Mouse (Mus musculus) embryonic facial prominence, embryonic 11.5 days (tissue): Measurements from ENCODE around the gene Traip. TPM values are rescaled to one million over a fixed set of nuclear protein-coding genes. Genes with fewer than 3 reads are reported as not detected.

Experiments
- ATAC-seq: fragments of 200-750 bp; cut with Nextera tagmentation; replicated peaks from 2 replicates; pipeline ENCODE4 v1.8.0; 2017; ENCODE audit warnings: low read depth; ENCODE audit not compliant: insufficient number of reproducible peaks, low FRiP score, low TSS enrichment
- DNase-seq: peaks from one replicate; pipeline ENCODE4 v3.0.0-alpha.2; 2015; ENCODE audit warnings: low spot score
- H3K27ac ChIP-seq: fragments of 300-500 bp; sonication (generic); replicated peaks from 2 replicates; pipeline ENCODE4 v1.5.1; 2014; ENCODE audit warnings: mild to moderate bottlenecking, low read depth, low read length, control low read depth
- H3K27me3 ChIP-seq: fragments of 300-500 bp; sonication (generic); 2 replicates; pipeline ENCODE4 v1.6.1; 2014; ENCODE audit warnings: mild to moderate bottlenecking, low read length, moderate library complexity, mixed read lengths; ENCODE audit not compliant: control insufficient read depth, insufficient read depth
- H3K36me3 ChIP-seq: fragments of 300-500 bp; sonication (generic); replicated peaks from 2 replicates; pipeline ENCODE4 v1.6.1; 2014; ENCODE audit warnings: low read depth, mild to moderate bottlenecking, low read length, moderate library complexity, mixed read lengths; ENCODE audit not compliant: control insufficient read depth, insufficient read depth
- H3K4me1 ChIP-seq: fragments of 300-500 bp; sonication (generic); 2 replicates; pipeline ENCODE4 v1.6.1; 2014; ENCODE audit warnings: low read length, mixed read lengths; ENCODE audit not compliant: control insufficient read depth, insufficient read depth
- H3K4me2 ChIP-seq: fragments of 300-500 bp; sonication (generic); 2 replicates; pipeline ENCODE4 v1.6.1; 2014; ENCODE audit warnings: low read depth, mild to moderate bottlenecking, control low read depth, low read length, moderate library complexity
- H3K4me3 ChIP-seq: fragments of 300-500 bp; sonication (generic); 2 replicates; pipeline ENCODE4 v1.5.1; 2014; ENCODE audit warnings: low read depth, low read length, control low read depth
- H3K9ac ChIP-seq: fragments of 300-500 bp; sonication (generic); replicated peaks from 2 replicates; pipeline ENCODE4 v1.6.1; 2014; ENCODE audit warnings: mild to moderate bottlenecking, control low read depth, low read length
- H3K9me3 ChIP-seq: fragments of 300-500 bp; sonication (generic); replicated peaks from 2 replicates; pipeline ENCODE4 v1.6.1; 2016; ENCODE audit warnings: mild to moderate bottlenecking, low read length, inconsistent platforms, mixed read lengths; ENCODE audit not compliant: control insufficient read depth
- WGBS: fragments of 180-500 bp; shearing (Covaris S2); extraction: QIAGEN DNeasy Blood & Tissue Kit; methylation state at CpG from one replicate; pipeline ENCODE4 v1.1.7; 2014; 5-methylcytosine and 5-hydroxymethylcytosine counted together
- polyA plus RNA-seq: library from polyadenylated mRNA; unstranded; fragments of >200 nt; fragmentation: Nextera tagmentation; extraction: Ambion mirVana; gene quantifications from 2 replicates; pipeline ENCODE4 v1.2.1, GENCODE M21; 2014

Gene Traip
- polyA plus RNA-seq, 1 experiment from 2014 or later, result 34.2 TPM

- H3K9ac ChIP-seq, result peak overlapping the region; percentile 51
- peak; percentile 7; the same call in 1 of the 2 replicates for ATAC-seq
- H3K4me2 ChIP-seq, result peak overlapping the region; percentile 91
- no peaks in the 10 kb centered on the region for H3K9me3 ChIP-seq
- no peaks in the 10 kb centered on the region; the same call in 1 of the 2 replicates for H3K27me3 ChIP-seq
- H3K4me3 ChIP-seq, result peak overlapping the region; percentile 45
- under 1% methylated on average over 35 of the region's 41 CpGs for WGBS
- no peaks in the 10 kb centered on the region for H3K36me3 ChIP-seq
- H3K27ac ChIP-seq, result no peak overlapping the region
- H3K4me1 ChIP-seq, result peaks cover 2% of the 10 kb centered on the region; the same call in 1 of the 2 replicates
- peak; percentile 67 for DNase-seq
Observed at GRCm38 (mm10) chr9:107935790-107936214, 14.1 kb upstream of the Traip start.

- Histone ChIP-seq H3K36me3 (no peaks in the 10 kb centered on the region), H3K4me2 (peak overlapping the region; percentile 91), H3K9me3 (no peaks in the 10 kb centered on the region), H3K9ac (peak overlapping the region; percentile 51), H3K4me1 (peaks cover 2% of the 10 kb centered on the region; the same call in 1 of the 2 replicates), H3K4me3 (peak overlapping the region; percentile 45), H3K27me3 (no peaks in the 10 kb centered on the region; the same call in 1 of the 2 replicates), H3K27ac (no peak overlapping the region)
- 1% methylated on average over 29 of the region's 29 CpGs for WGBS
- DNase-seq, result peak; percentile 22
- ATAC-seq, result peak; percentile 50
Observed at GRCm38 (mm10) chr9:107936215-107936822, 13.6 kb upstream of the Traip start.

- H3K27ac ChIP-seq, result no peak overlapping the region
- no peak overlapping the region; the same call in 1 of the 2 replicates for H3K9ac ChIP-seq
- no peak for DNase-seq
Observed at GRCm38 (mm10) chr9:107936831-107937230, 13.1 kb upstream of the Traip start.

GRCm38 (mm10) chr9:107947241-107948194 lies 2.4 kb upstream of the Traip start:
- DNase-seq, result no peak
- Histone ChIP-seq H3K9me3 (no peaks in the 10 kb centered on the region), H3K27ac (no peak overlapping the region), H3K4me3 (no peak overlapping the region), H3K4me2 (no peak overlapping the region), H3K36me3 (no peaks in the 10 kb centered on the region), H3K4me1 (no peaks in the 10 kb centered on the region; the same call in 1 of the 2 replicates), H3K27me3 (no peaks in the 10 kb centered on the region), H3K9ac (no peak overlapping the region)
- 91% methylated on average over 31 of the region's 31 CpGs for WGBS
- ATAC-seq, result no peak

More at GRCm38 (mm10) chr9:107936831-107937230, 13.1 kb upstream of the Traip start:
- 7% methylated on average over 3 of the region's 3 CpGs for WGBS
- Histone ChIP-seq H3K4me2 (peak overlapping the region; percentile 91), H3K27me3 (no peaks in the 10 kb centered on the region; the same call in 1 of the 2 replicates), H3K9me3 (no peaks in the 10 kb centered on the region), H3K4me3 (peak overlapping the region; percentile 45), H3K36me3 (no peaks in the 10 kb centered on the region), H3K4me1 (peaks cover 2% of the 10 kb centered on the region; the same call in 1 of the 2 replicates)
- ATAC-seq, result no peak

- Histone ChIP-seq H3K4me2 (no peak overlapping the region), H3K36me3 (no peaks in the 10 kb centered on the region), H3K4me1 (no peaks in the 10 kb centered on the region; the same call in 1 of the 2 replicates), H3K4me3 (no peak overlapping the region), H3K27me3 (no peaks in the 10 kb centered on the region), H3K27ac (no peak overlapping the region), H3K9ac (no peak overlapping the region), H3K9me3 (no peaks in the 10 kb centered on the region)
- ATAC-seq, result no peak
- no peak for DNase-seq
- 73% methylated on average over 13 of the region's 13 CpGs for WGBS
Observed at GRCm38 (mm10) chr9:107949184-107949921, 583 bp upstream of the Traip start.

GRCm38 (mm10) chr9:107950460-107951355 lies 772 bp downstream of the Traip start:
- Histone ChIP-seq H3K27ac (no peak overlapping the region), H3K9ac (peak overlapping the region; percentile 67), H3K4me2 (peak overlapping the region; percentile 82), H3K36me3 (no peaks in the 10 kb centered on the region), H3K9me3 (no peaks in the 10 kb centered on the region), H3K27me3 (no peaks in the 10 kb centered on the region), H3K4me3 (peak overlapping the region; percentile 81), H3K4me1 (no peaks in the 10 kb centered on the region; the same call in 1 of the 2 replicates)
- 13% methylated on average over 45 of the region's 45 CpGs for WGBS
- DNase-seq, result peak; percentile 95
- ATAC-seq, result peak; percentile 87
